Mouse (Mus musculus): ENCODE data around the gene Notch1.
A peak's percentile ranks its signal among the peaks of the same experiment; 100 is the strongest.

DNA sequence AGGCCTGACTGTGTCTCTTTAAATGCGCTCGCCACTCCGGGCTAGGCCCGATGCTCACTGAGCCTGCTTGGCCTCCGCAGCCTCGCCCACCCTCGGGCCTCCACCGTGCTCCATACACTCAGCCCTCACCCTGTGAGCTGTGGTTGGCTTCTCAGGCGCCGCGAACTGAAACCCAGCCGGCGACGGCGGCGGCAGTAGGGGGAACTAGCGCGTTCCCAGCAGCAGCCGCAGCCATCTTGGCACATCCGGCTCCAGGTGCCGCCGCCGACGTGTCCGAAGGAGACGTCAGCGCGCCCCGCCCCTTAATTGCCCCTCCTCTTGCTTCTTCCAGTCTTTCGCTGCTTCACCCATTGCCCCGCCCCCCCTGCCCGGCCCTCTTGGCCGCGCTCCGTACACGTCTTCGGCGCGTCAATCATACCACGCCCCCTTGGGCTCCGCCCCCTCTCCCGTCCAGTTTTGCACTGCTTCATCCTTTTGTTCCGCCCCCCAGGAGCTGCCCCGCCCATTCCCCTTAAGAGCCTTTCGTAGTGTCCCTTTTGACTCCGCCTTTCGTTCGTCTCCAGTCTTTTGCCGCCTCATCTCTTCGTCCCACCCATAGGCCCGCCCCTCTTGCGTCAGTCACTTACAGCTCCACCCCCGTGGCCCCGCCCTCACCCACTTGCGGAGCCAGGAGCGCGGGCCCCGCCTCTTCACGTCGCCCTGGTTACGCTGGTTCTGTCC is 71.4 kb downstream of the Notch1 start, which contains the start of gene Sec16a:
- TF ChIP-seq CTCF (IDR thresholded peaks at IDR 0.05; ENCODE audit: insufficient read depth, low read length) (no peak), POLR2A (IDR thresholded peaks at IDR 0.05; ENCODE audit: borderline replicate concordance, extremely low read depth, low read depth, low read length) (peak; percentile 80)
